Mouse (Mus musculus): ENCODE data around the gene Prr23a2. TPM values are rescaled to one million over a fixed set of nuclear protein-coding genes. Genes with fewer than 3 reads are reported as not detected.
"Not testable (repeated sequence)": the region's sequence is repeated elsewhere in the genome, so short reads cannot be mapped to it uniquely, and the experiment has no call there.

Prr23a2 gene
- polyA plus RNA-seq (2012; fragmentation: generic; extraction: Trizol): not detected

DNA sequence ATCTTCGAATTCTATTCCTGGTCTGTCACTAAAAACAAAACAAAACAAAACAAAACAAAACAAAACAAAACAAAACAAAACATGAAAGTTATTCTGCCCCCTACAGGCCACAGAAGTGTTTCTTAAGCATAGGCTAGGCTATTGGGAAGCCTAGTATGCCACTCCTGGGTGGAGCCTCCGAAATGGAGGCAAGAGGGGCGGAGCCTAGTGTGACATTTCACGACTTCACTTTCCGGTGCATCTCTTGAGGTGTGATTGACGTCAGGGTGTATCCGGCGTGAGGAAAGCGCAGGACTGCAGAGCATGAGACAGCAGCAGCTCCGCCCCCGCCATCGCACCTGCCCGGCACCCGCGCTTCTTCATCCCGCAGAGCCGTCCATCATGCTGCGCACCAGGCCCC lies at the start of gene Prr23a2:
TSS of gene Prr23a2 (plus strand) at position 285 of the 400 bp plus-strand sequence.
- no peak for TF ChIP-seq TCF3 (IDR thresholded peaks at IDR 0.05; ENCODE audit: insufficient read length, low read depth)
- no peak for TF ChIP-seq MYOG (IDR thresholded peaks at IDR 0.05; ENCODE audit: control insufficient read depth in 1 of 3, insufficient read depth in 1 of 3, insufficient read length in 2 of 3, low read depth in 2 of 3)
- TF ChIP-seq USF1 (IDR thresholded peaks at IDR 0.05; ENCODE audit: low read depth): no peak
- no peak for TF ChIP-seq TCF12 (IDR thresholded peaks at IDR 0.05; ENCODE audit: insufficient read depth, poor library complexity, severe bottlenecking)
- no peak for TF ChIP-seq MYOD1 (IDR thresholded peaks at IDR 0.05; ENCODE audit: control insufficient read depth in 1 of 3, insufficient read length in 2 of 3, low read depth in 2 of 3)
- TF ChIP-seq REST (IDR thresholded peaks at IDR 0.05; ENCODE audit: insufficient read depth, insufficient read length): no peak
- TF ChIP-seq MAX (IDR thresholded peaks at IDR 0.05; ENCODE audit: low read depth): no peak
- no peak for TF ChIP-seq SRF (IDR thresholded peaks at IDR 0.05; ENCODE audit: control insufficient read depth, insufficient read length, low read depth)
- TF ChIP-seq E2F4 (IDR thresholded peaks at IDR 0.05; ENCODE audit: insufficient read depth): no peak
- no peak for TF ChIP-seq POLR2AphosphoS2 (IDR thresholded peaks at IDR 0.05; ENCODE audit: insufficient read length, low read depth)
- TF ChIP-seq POLR2A (IDR thresholded peaks at IDR 0.05; ENCODE audit: insufficient read length, low read depth): no peak
- no peak for TF ChIP-seq CEBPB (IDR thresholded peaks at IDR 0.05; ENCODE audit: insufficient read depth, poor library complexity, severe bottlenecking)
- Histone ChIP-seq H3K79me2 (ENCODE audit: control insufficient read depth, insufficient read depth) (no peaks in the 10 kb centered on the region), H3K4me2 (ENCODE audit: low read depth) (no peak within 1 kb of the TSS), H3K27me3 (ENCODE audit: control insufficient read depth, insufficient read depth, insufficient read length) (no peaks in the 10 kb centered on the region), H3K36me3 (ENCODE audit: control insufficient read depth, insufficient read depth) (no peaks in the 10 kb centered on the region), H3ac (ENCODE audit: control insufficient read depth, insufficient read length) (no peak within 1 kb of the TSS), H3K4me3 (no peak within 1 kb of the TSS)

DNA sequence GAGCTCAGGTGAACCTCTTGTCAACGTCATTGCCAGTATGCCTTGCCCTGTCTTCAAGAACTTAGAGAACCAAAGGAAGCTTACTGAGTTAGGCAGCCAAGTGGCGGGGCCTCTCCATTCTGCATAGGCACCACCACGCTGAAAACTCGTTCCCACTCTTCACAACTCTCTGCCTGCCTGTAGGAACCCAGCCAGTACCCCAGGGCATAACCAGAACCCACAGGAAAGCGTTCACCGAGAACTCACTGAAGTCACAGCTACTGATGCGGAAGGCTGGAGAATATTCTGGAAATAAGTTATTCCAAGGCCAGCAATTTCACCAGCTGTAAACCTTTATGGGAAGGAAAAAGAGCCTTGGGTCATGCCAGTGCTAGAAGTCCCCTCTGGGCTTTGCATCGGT lies 48.7 kb upstream of the Prr23a2 start:
- H3K4me2 ChIP-seq (ENCODE audit: low read depth): no peak overlapping the region
- no peak overlapping the region for H3ac ChIP-seq (ENCODE audit: control insufficient read depth, insufficient read length)
- H3K36me3 ChIP-seq (ENCODE audit: control insufficient read depth, insufficient read depth): no peaks in the 10 kb centered on the region
- H3K27me3 ChIP-seq (ENCODE audit: control insufficient read depth, insufficient read depth, insufficient read length): no peaks in the 10 kb centered on the region
- no peaks in the 10 kb centered on the region for H3K79me2 ChIP-seq (ENCODE audit: control insufficient read depth, insufficient read depth)
- no peak for TF ChIP-seq MAX (IDR thresholded peaks at IDR 0.05; ENCODE audit: low read depth)
- no peak for TF ChIP-seq E2F4 (IDR thresholded peaks at IDR 0.05; ENCODE audit: insufficient read depth)
- TF ChIP-seq MYOD1 (IDR thresholded peaks at IDR 0.05; ENCODE audit: control insufficient read depth in 1 of 3, insufficient read length in 2 of 3, low read depth in 2 of 3): no peak
- no peak for TF ChIP-seq POLR2A (IDR thresholded peaks at IDR 0.05; ENCODE audit: insufficient read length, low read depth)
- TF ChIP-seq REST (IDR thresholded peaks at IDR 0.05; ENCODE audit: insufficient read depth, insufficient read length): no peak
- no peak for TF ChIP-seq POLR2AphosphoS2 (IDR thresholded peaks at IDR 0.05; ENCODE audit: insufficient read length, low read depth)
- no peak for TF ChIP-seq USF1 (IDR thresholded peaks at IDR 0.05; ENCODE audit: low read depth)
- TF ChIP-seq TCF12 (IDR thresholded peaks at IDR 0.05; ENCODE audit: insufficient read depth, poor library complexity, severe bottlenecking): no peak
- no peak for TF ChIP-seq SRF (IDR thresholded peaks at IDR 0.05; ENCODE audit: control insufficient read depth, insufficient read length, low read depth)
- no peak for TF ChIP-seq CEBPB (IDR thresholded peaks at IDR 0.05; ENCODE audit: insufficient read depth, poor library complexity, severe bottlenecking)
- no peak for TF ChIP-seq MYOG (IDR thresholded peaks at IDR 0.05; ENCODE audit: control insufficient read depth in 1 of 3, insufficient read depth in 1 of 3, insufficient read length in 2 of 3, low read depth in 2 of 3)
- H3K4me3 ChIP-seq: no peak overlapping the region

DNA sequence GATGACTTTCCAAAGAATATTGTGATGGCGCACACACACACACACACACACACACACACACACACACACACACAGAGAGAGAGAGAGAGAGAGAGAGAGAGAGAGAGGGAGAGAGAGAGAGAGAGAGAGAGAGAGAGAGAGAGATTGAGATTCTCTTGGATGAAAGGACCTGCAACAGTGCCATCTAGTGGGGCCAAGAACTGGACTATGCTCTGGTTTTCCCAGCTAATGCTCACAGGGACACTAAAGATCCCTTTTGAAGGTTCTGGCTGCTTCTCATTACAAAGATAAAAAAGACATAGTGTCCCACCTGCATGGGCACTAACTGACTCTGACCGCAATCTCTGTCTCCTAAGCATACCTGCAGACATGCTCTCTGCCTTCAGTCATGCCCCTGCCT lies 46.8 kb upstream of the Prr23a2 start:
- H3K79me2 ChIP-seq (ENCODE audit: control insufficient read depth, insufficient read depth); H3K27me3 ChIP-seq (ENCODE audit: control insufficient read depth, insufficient read depth, insufficient read length); H3K36me3 ChIP-seq (ENCODE audit: control insufficient read depth, insufficient read depth); H3K4me2 ChIP-seq (ENCODE audit: low read depth); H3ac ChIP-seq (ENCODE audit: control insufficient read depth, insufficient read length); H3K4me3 ChIP-seq: not testable (repeated sequence)

DNA sequence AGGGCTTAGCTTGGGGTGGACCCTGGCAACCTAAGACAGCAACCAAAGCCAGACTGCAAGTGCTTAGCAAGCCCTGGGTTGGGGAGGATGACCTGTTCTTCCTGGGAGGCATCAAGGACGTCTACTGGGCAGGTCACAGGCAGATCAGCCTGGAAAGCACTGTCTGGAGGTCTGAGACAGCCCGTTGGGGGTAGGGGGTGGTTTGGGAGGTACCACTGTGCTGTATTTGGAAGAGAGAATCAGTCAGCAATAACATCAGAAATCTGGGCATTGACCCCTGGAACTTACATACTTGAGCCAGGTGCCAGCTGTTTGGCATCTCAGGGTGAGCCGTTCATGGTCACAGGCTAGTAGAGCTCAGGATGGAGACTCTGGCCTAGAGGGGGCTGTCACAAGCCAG lies 40.2 kb upstream of the Prr23a2 start:
- H3K4me2 ChIP-seq (ENCODE audit: low read depth): no peak overlapping the region
- no peak for TF ChIP-seq MAX (IDR thresholded peaks at IDR 0.05; ENCODE audit: low read depth)
- no peak for TF ChIP-seq CEBPB (IDR thresholded peaks at IDR 0.05; ENCODE audit: insufficient read depth, poor library complexity, severe bottlenecking)
- no peak for TF ChIP-seq POLR2A (IDR thresholded peaks at IDR 0.05; ENCODE audit: insufficient read length, low read depth)
- no peak overlapping the region for H3ac ChIP-seq (ENCODE audit: control insufficient read depth, insufficient read length)
- no peaks in the 10 kb centered on the region for H3K79me2 ChIP-seq (ENCODE audit: control insufficient read depth, insufficient read depth)
- H3K27me3 ChIP-seq (ENCODE audit: control insufficient read depth, insufficient read depth, insufficient read length): no peaks in the 10 kb centered on the region
- no peak overlapping the region for H3K4me3 ChIP-seq
- no peaks in the 10 kb centered on the region for H3K36me3 ChIP-seq (ENCODE audit: control insufficient read depth, insufficient read depth)

DNA sequence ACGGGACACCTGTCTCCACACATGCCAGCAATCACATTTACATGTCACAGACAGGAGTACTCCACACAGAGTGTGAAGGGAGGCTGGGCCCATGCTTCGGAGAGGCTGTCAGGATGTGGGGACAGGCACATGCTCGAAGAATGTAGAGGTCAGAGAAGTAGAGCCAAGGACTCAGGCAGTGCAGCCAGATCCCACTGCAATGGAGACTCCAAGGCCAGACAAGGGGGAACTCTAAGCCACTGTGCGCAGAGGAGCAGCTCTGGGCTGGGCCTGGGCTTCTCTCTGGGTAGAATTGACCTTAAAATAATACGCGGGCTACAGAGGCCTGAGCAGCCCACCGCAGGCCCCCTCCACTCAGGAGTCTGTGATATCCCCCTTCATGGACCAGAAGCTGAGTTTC lies 38.7 kb upstream of the Prr23a2 start:
- TF ChIP-seq MYOD1 (IDR thresholded peaks at IDR 0.05; ENCODE audit: control insufficient read depth in 1 of 3, insufficient read length in 2 of 3, low read depth in 2 of 3): no peak
- TF ChIP-seq MAX (IDR thresholded peaks at IDR 0.05; ENCODE audit: low read depth): no peak
- TF ChIP-seq TCF3 (IDR thresholded peaks at IDR 0.05; ENCODE audit: insufficient read length, low read depth): no peak
- no peak for TF ChIP-seq SRF (IDR thresholded peaks at IDR 0.05; ENCODE audit: control insufficient read depth, insufficient read length, low read depth)
- no peak for TF ChIP-seq POLR2A (IDR thresholded peaks at IDR 0.05; ENCODE audit: insufficient read length, low read depth)
- no peak for TF ChIP-seq MYOG (IDR thresholded peaks at IDR 0.05; ENCODE audit: control insufficient read depth in 1 of 3, insufficient read depth in 1 of 3, insufficient read length in 2 of 3, low read depth in 2 of 3)
- Histone ChIP-seq H3K4me2 (ENCODE audit: low read depth) (no peak overlapping the region), H3K36me3 (ENCODE audit: control insufficient read depth, insufficient read depth) (no peaks in the 10 kb centered on the region), H3K27me3 (ENCODE audit: control insufficient read depth, insufficient read depth, insufficient read length) (no peaks in the 10 kb centered on the region), H3ac (ENCODE audit: control insufficient read depth, insufficient read length) (no peak overlapping the region), H3K4me3 (no peak overlapping the region), H3K79me2 (ENCODE audit: control insufficient read depth, insufficient read depth) (no peaks in the 10 kb centered on the region)
